Mouse (Mus musculus): ENCODE data around the gene Hexim2. TPM values are rescaled to one million over a fixed set of nuclear protein-coding genes. Genes with fewer than 3 reads are reported as not detected.

Hexim2 gene
- polyA plus RNA-seq, 1 experiment = 3.1 TPM

DNA sequence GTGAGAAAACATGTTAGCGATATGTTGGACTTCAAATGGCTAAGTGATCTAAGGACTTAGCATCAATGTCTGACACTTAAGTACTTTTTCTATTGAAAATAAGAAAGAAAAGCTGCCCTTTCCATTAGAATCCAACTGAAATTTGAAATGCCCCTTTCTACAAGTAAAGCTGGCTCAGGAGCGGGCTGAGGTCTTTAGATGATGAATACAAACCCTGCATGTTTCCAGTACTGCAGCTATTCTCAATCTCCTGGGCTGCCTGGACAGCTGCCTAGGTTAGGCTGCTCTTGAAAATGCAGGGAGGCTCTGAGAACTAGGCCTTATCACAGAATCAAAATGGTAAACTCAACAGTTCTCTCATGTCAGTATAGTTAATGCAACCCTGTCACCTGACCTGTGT is 13.4 kb upstream of the Hexim2 start:
- peaks cover 9% of the 10 kb centered on the region for H3K4me1 ChIP-seq (ENCODE audit: control insufficient read depth, insufficient read depth, low read length)
- H3K27ac ChIP-seq (ENCODE audit: insufficient read depth, low read depth, low read length) = no peak overlapping the region
- no peak for TF ChIP-seq CTCF (IDR thresholded peaks at IDR 0.05; ENCODE audit: low read depth, low read length)
- TF ChIP-seq POLR2A (IDR thresholded peaks at IDR 0.05; ENCODE audit: borderline replicate concordance, low read depth, low read length) = no peak
- H3K4me3 ChIP-seq (ENCODE audit: insufficient read depth, low read length) = no peak overlapping the region

DNA sequence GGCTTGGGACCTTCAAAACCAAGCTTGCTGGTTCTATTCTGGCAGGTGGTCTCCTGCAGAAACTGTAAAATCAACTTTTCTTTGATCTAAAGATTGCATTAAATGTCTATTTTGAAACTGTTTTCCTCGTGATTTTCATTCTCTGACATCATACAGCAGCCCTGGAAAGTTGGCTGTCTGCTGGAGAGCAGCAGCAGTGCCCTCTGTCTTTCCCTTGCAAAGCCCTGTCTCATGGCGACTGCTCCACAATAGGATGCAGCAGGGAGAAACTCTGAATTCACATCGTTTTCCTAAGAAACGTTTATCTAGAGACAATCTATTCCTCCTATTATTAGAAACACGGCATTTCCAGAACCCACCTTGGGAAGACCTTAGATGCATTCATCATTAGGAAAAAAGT is 12.6 kb upstream of the Hexim2 start:
- Histone ChIP-seq H3K4me1 (ENCODE audit: control insufficient read depth, insufficient read depth, low read length) (peaks cover 3% of the 10 kb centered on the region), H3K4me3 (ENCODE audit: insufficient read depth, low read length) (no peak overlapping the region), H3K27ac (ENCODE audit: insufficient read depth, low read depth, low read length) (no peak overlapping the region)
- TF ChIP-seq POLR2A (IDR thresholded peaks at IDR 0.05; ENCODE audit: borderline replicate concordance, low read depth, low read length) = no peak
- TF ChIP-seq CTCF (IDR thresholded peaks at IDR 0.05; ENCODE audit: low read depth, low read length) = no peak

DNA sequence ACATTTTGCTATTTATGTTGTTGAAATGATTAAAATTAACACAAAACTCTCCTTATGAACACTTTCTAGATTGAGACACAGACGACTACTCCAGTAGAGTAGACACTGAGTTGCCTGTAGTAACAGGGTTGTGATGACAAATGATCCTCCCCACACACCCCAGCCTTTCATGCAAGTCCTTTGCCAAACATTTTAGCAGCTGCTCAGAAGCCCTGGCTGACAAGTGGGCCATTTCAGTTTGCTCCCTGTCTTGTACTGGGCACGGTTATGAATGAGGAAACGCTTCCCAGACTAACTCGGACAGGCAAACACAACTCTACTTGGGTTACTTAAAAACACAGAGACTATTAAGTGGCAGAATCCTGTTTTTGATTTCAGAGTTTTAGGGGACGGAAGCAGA is 11.9 kb upstream of the Hexim2 start:
- TF ChIP-seq POLR2A (IDR thresholded peaks at IDR 0.05; ENCODE audit: borderline replicate concordance, low read depth, low read length) (no peak), CTCF (IDR thresholded peaks at IDR 0.05; ENCODE audit: low read depth, low read length) (no peak)
- Histone ChIP-seq H3K27ac (ENCODE audit: insufficient read depth, low read depth, low read length) (no peak overlapping the region), H3K4me3 (ENCODE audit: insufficient read depth, low read length) (no peak overlapping the region), H3K4me1 (ENCODE audit: control insufficient read depth, insufficient read depth, low read length) (peaks cover 3% of the 10 kb centered on the region; the same call in 1 of the 2 replicates)

DNA sequence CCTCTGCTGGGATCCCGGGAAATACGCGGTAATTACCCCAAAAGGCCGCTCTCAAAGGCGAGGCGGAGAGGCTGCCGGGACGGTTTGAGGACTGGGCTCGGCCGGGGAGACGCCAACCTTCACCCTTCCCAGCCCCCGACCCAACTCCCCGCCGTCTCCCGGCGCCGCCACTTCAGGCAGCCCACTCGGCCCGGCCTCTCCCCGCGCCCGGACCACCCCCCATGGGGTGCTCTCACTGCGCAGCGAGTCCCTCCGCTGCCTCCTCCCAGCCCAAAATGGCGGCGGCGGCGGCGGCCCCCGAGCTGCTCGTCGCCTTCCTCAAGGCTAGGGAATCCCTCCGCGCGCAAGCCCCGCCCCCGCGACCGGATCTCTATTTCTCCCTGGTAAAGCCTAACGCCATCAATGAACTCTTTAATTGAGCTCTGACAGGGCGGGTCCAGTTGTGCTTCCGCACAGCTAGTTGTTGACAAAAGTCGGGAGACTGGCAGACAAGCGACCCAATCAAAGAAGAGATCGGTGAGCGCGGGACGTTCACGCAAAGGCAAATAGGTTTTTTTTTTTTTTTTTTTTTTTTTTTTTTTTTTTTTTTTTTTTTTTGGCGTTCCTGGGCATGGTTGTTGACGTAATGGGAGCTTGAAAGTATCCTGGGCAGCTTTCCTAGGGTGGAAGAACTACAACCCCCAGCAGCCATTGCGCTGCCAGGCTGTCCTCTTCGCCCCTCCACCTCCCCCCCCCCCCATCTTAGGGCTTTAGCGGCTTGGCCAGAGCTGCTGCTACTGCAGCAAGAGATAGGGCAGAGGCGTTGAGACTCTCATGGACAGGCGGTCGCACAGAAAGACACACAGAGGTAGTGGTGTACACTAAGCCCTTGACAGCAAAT is 587 bp downstream of the Hexim2 start:
- no peak for TF ChIP-seq CTCF (IDR thresholded peaks at IDR 0.05; ENCODE audit: low read depth, low read length)
- TF ChIP-seq POLR2A (IDR thresholded peaks at IDR 0.05; ENCODE audit: borderline replicate concordance, low read depth, low read length) = no peak
- peaks cover 32% of the 10 kb centered on the region for H3K4me1 ChIP-seq (ENCODE audit: control insufficient read depth, insufficient read depth, low read length)
- peak overlapping the region; percentile 93 for H3K4me3 ChIP-seq (ENCODE audit: insufficient read depth, low read length)
- peak overlapping the region; percentile 92 for H3K27ac ChIP-seq (ENCODE audit: insufficient read depth, low read depth, low read length)

DNA sequence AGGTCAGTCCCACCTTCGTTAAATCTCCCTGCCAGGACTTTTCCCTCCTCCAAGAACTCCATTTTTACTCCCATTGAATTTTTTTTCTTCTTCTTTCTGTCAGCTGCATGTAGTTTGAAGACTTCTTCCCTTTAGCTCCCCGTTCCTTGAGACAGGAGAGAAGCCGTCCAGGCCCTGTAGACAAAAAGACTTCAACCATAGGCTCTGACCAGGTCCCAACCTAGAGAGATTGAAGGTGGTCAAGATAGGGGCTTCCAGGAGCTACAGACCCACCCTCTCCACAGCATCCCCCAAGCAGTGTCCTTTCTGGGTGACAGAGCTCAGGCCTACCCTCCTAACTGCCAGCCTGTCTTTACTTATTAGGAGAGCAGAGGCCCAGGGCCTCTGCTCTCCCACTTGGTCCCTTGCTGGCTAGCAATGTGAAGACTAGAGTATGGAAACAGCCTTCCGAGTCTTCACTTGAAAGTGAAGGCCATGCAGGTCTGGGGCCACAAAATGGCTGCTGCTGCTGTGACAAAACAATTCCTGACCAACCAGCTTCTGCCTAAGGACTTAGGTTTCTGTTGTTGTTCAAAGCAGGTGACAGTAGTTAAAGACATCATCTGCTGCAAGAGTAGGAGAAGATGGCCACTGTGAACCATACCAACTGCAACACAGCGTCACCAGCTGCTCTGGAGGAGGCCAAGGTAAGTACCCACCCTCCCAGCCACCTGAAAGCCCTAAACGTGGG is 1.4 kb downstream of the Hexim2 start:
- H3K4me3 ChIP-seq (ENCODE audit: insufficient read depth, low read length) = peak overlapping the region; percentile 38
- peaks cover 32% of the 10 kb centered on the region for H3K4me1 ChIP-seq (ENCODE audit: control insufficient read depth, insufficient read depth, low read length)
- TF ChIP-seq POLR2A (IDR thresholded peaks at IDR 0.05; ENCODE audit: borderline replicate concordance, low read depth, low read length) (no peak), CTCF (IDR thresholded peaks at IDR 0.05; ENCODE audit: low read depth, low read length) (no peak)
- peak overlapping the region; percentile 20 for H3K27ac ChIP-seq (ENCODE audit: insufficient read depth, low read depth, low read length)

DNA sequence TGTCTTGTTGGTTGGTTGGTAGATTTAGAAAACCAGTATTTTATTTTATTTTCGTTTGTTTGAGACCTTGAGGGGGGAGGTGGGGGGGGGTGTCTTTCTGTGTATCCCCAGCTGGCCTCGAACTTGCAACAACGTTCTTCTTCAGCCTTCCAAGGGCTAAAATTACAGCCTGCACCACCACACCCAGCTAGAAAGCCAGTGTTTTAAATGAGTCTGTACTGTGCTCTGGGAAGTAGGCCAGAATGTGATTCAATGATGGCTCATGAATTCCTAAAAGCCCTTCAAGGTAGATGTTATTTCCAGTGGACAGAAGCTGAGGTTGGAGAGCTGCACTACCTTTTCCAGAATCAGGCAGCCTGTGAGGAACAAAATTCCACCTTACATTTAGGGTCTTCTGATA is 2.0 kb downstream of the Hexim2 start:
- no peak overlapping the region for H3K4me3 ChIP-seq (ENCODE audit: insufficient read depth, low read length)
- H3K4me1 ChIP-seq (ENCODE audit: control insufficient read depth, insufficient read depth, low read length) = peaks cover 32% of the 10 kb centered on the region
- H3K27ac ChIP-seq (ENCODE audit: insufficient read depth, low read depth, low read length) = no peak overlapping the region
- TF ChIP-seq CTCF (IDR thresholded peaks at IDR 0.05; ENCODE audit: low read depth, low read length) (no peak), POLR2A (IDR thresholded peaks at IDR 0.05; ENCODE audit: borderline replicate concordance, low read depth, low read length) (no peak)

DNA sequence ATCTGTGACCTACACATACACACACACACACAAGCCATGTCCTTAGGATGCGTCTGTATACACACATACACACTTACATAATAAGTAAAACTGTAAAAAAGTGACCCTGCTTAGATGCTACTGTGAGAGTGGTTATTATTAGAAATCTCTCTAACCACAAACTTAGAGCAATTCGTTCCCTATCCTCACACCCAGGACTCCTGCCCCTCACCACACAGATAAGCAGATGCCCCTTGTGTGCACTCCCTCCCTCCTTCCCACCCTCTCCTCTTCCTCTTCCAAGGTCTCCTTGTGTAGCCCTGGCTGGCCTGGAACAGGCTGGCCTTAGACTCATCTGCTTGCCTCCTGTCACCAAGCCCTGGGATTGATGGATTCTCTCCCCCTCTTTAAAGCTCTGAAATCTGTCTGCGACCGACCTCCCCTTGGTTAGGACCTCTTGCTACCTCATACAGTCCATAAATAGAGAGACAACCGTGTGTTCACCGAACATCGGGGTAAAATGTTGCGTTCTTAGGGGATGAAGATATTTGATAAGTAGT is 3.9 kb downstream of the Hexim2 start:
- TF ChIP-seq POLR2A (IDR thresholded peaks at IDR 0.05; ENCODE audit: borderline replicate concordance, low read depth, low read length) (no peak), CTCF (IDR thresholded peaks at IDR 0.05; ENCODE audit: low read depth, low read length) (no peak)
- no peak overlapping the region for H3K4me3 ChIP-seq (ENCODE audit: insufficient read depth, low read length)
- H3K27ac ChIP-seq (ENCODE audit: insufficient read depth, low read depth, low read length) = no peak overlapping the region
- H3K4me1 ChIP-seq (ENCODE audit: control insufficient read depth, insufficient read depth, low read length) = peaks cover 40% of the 10 kb centered on the region

DNA sequence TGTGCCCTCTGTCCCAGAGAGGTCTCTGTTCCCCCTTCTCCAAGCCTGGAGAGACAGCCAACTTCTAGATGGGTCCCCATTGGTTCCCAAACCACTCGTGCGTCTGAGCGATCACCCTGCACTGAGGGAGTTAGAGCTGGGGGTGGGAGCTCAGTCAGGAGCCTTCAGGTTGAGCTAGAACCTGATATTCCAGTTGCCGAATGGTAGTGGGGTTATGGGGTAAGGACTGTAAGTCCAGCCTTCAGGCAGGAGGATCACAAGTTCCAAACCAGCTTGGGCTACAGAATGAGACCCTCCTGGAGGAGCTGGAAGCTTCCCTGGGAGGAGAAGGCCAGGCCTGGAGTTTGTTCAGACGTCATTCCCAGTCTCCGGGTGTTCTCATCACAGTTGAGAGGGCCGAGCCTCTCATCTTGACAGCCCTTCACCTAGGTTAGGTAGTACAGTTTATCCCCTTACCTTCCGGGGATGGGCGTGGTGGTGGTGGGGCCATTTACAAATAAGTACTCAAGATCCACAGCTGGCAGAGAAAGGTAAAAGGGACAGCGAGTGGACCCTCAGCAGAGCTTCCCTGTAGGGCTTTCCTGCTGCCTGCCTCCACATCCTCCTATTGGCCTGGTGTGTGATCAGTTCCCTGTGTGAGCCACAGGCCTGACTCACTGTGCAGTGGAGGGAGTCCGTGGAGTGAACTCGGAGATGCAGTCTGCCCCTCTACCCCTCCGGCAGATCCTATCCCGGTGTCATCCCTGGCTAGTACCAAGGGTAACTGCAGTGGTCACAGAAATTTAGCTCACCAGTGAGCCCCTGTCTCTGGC is 7.9 kb downstream of the Hexim2 start:
- Histone ChIP-seq H3K4me3 (ENCODE audit: insufficient read depth, low read length) (no peak overlapping the region), H3K27ac (ENCODE audit: insufficient read depth, low read depth, low read length) (no peak overlapping the region), H3K4me1 (ENCODE audit: control insufficient read depth, insufficient read depth, low read length) (peaks cover 60% of the 10 kb centered on the region)
- TF ChIP-seq POLR2A (IDR thresholded peaks at IDR 0.05; ENCODE audit: borderline replicate concordance, low read depth, low read length) (no peak), CTCF (IDR thresholded peaks at IDR 0.05; ENCODE audit: low read depth, low read length) (no peak)

DNA sequence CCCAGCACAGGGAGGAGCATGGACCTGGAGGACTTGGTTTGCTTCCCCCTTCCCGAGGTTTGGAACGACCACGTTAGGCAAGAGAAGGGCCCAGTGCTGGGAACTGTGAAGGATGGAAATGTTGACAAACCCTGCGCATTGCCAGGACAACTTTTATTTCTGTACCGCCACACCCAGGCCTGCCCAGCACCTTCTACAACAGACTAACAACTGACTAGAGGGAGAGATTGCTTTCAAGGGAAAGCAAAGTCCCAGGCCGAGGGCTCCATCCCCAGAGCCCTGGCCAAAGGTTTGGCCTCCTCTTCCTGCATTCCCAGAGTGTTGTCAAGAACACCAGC is 8.5 kb downstream of the Hexim2 start:
- TF ChIP-seq POLR2A (IDR thresholded peaks at IDR 0.05; ENCODE audit: borderline replicate concordance, low read depth, low read length) (no peak), CTCF (IDR thresholded peaks at IDR 0.05; ENCODE audit: low read depth, low read length) (no peak)
- H3K4me1 ChIP-seq (ENCODE audit: control insufficient read depth, insufficient read depth, low read length) = peaks cover 60% of the 10 kb centered on the region
- no peak overlapping the region for H3K4me3 ChIP-seq (ENCODE audit: insufficient read depth, low read length)
- peak overlapping the region; percentile 72; the same call in 1 of the 2 replicates for H3K27ac ChIP-seq (ENCODE audit: insufficient read depth, low read depth, low read length)

All from bone marrow macrophage, adult 2 months (primary cell).